Mouse (Mus musculus): ENCODE results near the gene Gm36176. TPM values are rescaled to one million over a fixed set of nuclear protein-coding genes. Genes with fewer than 3 reads are reported as not detected.

Gene Gm36176
- polyA plus RNA-seq, 1 experiment: not detected

- H3K4me3 ChIP-seq (ENCODE audit: insufficient read depth, low read depth, low read length): no peak overlapping the region
- H3K27ac ChIP-seq (ENCODE audit: insufficient read depth, low read depth, low read length): no peak overlapping the region
- TF ChIP-seq CTCF (IDR thresholded peaks at IDR 0.05; ENCODE audit: insufficient read depth, low read depth, low read length) (no peak), POLR2A (IDR thresholded peaks at IDR 0.05; ENCODE audit: insufficient read depth, low read depth, low read length) (no peak)
- H3K4me1 ChIP-seq (ENCODE audit: control insufficient read depth, insufficient read depth, low read length): no peaks in the 10 kb centered on the region
- 59% methylated on average over 4 of the region's 4 CpGs for WGBS
Measured at GRCm38 (mm10) chr10:77819203-77819602, 27.4 kb upstream of the Gm36176 start.

- Histone ChIP-seq H3K4me1 (ENCODE audit: control insufficient read depth, insufficient read depth, low read length) (no peaks in the 10 kb centered on the region), H3K27ac (ENCODE audit: insufficient read depth, low read depth, low read length) (no peak within 1 kb of the TSS), H3K4me3 (ENCODE audit: insufficient read depth, low read depth, low read length) (no peak within 1 kb of the TSS)
- 52% methylated on average over 6 of the region's 6 CpGs for WGBS
- TF ChIP-seq CTCF (IDR thresholded peaks at IDR 0.05; ENCODE audit: insufficient read depth, low read depth, low read length) (no peak), POLR2A (IDR thresholded peaks at IDR 0.05; ENCODE audit: insufficient read depth, low read depth, low read length) (no peak)
Measured at GRCm38 (mm10) chr10:77826951-77827350, 19.7 kb upstream of the Gm36176 start, which contains the start of gene Krtap10-4. Gene Krtap10-4 (minus strand): TSS chr10:77827095.

GRCm38 (mm10) chr10:77835647-77836046 is 11.0 kb upstream of the Gm36176 start, which contains the start of gene Krtap10-10:
Gene Krtap10-10 (plus strand): TSS chr10:77835947.
- Histone ChIP-seq H3K27ac (ENCODE audit: insufficient read depth, low read depth, low read length) (no peak within 1 kb of the TSS), H3K4me1 (ENCODE audit: control insufficient read depth, insufficient read depth, low read length) (no peaks in the 10 kb centered on the region), H3K4me3 (ENCODE audit: insufficient read depth, low read depth, low read length) (no peak within 1 kb of the TSS)
- WGBS: 65% methylated on average over 9 of the region's 9 CpGs
- no peak for TF ChIP-seq POLR2A (IDR thresholded peaks at IDR 0.05; ENCODE audit: insufficient read depth, low read depth, low read length)
- no peak for TF ChIP-seq CTCF (IDR thresholded peaks at IDR 0.05; ENCODE audit: insufficient read depth, low read depth, low read length)

GRCm38 (mm10) chr10:77839006-77839405 is 7.6 kb upstream of the Gm36176 start:
- TF ChIP-seq CTCF (IDR thresholded peaks at IDR 0.05; ENCODE audit: insufficient read depth, low read depth, low read length): no peak
- TF ChIP-seq POLR2A (IDR thresholded peaks at IDR 0.05; ENCODE audit: insufficient read depth, low read depth, low read length): no peak
- WGBS: 76% methylated on average over 6 of the region's 6 CpGs
- Histone ChIP-seq H3K4me1 (ENCODE audit: control insufficient read depth, insufficient read depth, low read length) (no peaks in the 10 kb centered on the region), H3K27ac (ENCODE audit: insufficient read depth, low read depth, low read length) (no peak overlapping the region), H3K4me3 (ENCODE audit: insufficient read depth, low read depth, low read length) (no peak overlapping the region)

GRCm38 (mm10) chr10:77846961-77847360 is 358 bp downstream of the Gm36176 start:
- TF ChIP-seq CTCF (IDR thresholded peaks at IDR 0.05; ENCODE audit: insufficient read depth, low read depth, low read length) (no peak), POLR2A (IDR thresholded peaks at IDR 0.05; ENCODE audit: insufficient read depth, low read depth, low read length) (no peak)
- Histone ChIP-seq H3K27ac (ENCODE audit: insufficient read depth, low read depth, low read length) (no peak overlapping the region), H3K4me3 (ENCODE audit: insufficient read depth, low read depth, low read length) (no peak overlapping the region), H3K4me1 (ENCODE audit: control insufficient read depth, insufficient read depth, low read length) (no peaks in the 10 kb centered on the region)
- 43% methylated on average over 2 of the region's 2 CpGs for WGBS

- TF ChIP-seq CTCF (IDR thresholded peaks at IDR 0.05; ENCODE audit: insufficient read depth, low read depth, low read length): no peak
- TF ChIP-seq POLR2A (IDR thresholded peaks at IDR 0.05; ENCODE audit: insufficient read depth, low read depth, low read length): no peak
- Histone ChIP-seq H3K4me3 (ENCODE audit: insufficient read depth, low read depth, low read length) (no peak overlapping the region), H3K27ac (ENCODE audit: insufficient read depth, low read depth, low read length) (no peak overlapping the region), H3K4me1 (ENCODE audit: control insufficient read depth, insufficient read depth, low read length) (peaks cover 1% of the 10 kb centered on the region; the same call in 1 of the 2 replicates)
- WGBS: 98% methylated on average over 2 of the region's 2 CpGs
Measured at GRCm38 (mm10) chr10:77847538-77847937, 935 bp downstream of the Gm36176 start.

GRCm38 (mm10) chr10:77852559-77852958 is 6.0 kb downstream of the Gm36176 start, which contains the start of gene Gm10318:
Gene Gm10318 (plus strand): TSS chr10:77852859.
- 59% methylated on average over 9 of the region's 9 CpGs for WGBS
- TF ChIP-seq POLR2A (IDR thresholded peaks at IDR 0.05; ENCODE audit: insufficient read depth, low read depth, low read length) (no peak), CTCF (IDR thresholded peaks at IDR 0.05; ENCODE audit: insufficient read depth, low read depth, low read length) (no peak)
- peaks cover 5% of the 10 kb centered on the region; the same call in 1 of the 2 replicates for H3K4me1 ChIP-seq (ENCODE audit: control insufficient read depth, insufficient read depth, low read length)
- H3K27ac ChIP-seq (ENCODE audit: insufficient read depth, low read depth, low read length): no peak within 1 kb of the TSS
- H3K4me3 ChIP-seq (ENCODE audit: insufficient read depth, low read depth, low read length): no peak within 1 kb of the TSS

- 43% methylated on average over 7 of the region's 7 CpGs for WGBS
- no peak for TF ChIP-seq CTCF (IDR thresholded peaks at IDR 0.05; ENCODE audit: insufficient read depth, low read depth, low read length)
- TF ChIP-seq POLR2A (IDR thresholded peaks at IDR 0.05; ENCODE audit: insufficient read depth, low read depth, low read length): no peak
- no peak within 1 kb of the TSS for H3K4me3 ChIP-seq (ENCODE audit: insufficient read depth, low read depth, low read length)
Measured at GRCm38 (mm10) chr10:77861675-77862074, 15.1 kb downstream of the Gm36176 start, which contains the start of gene Gm3285. Gene Gm3285 (plus strand): TSS chr10:77861975.

GRCm38 (mm10) chr10:77864067-77864761 is 17.6 kb downstream of the Gm36176 start:
- TF ChIP-seq CTCF (IDR thresholded peaks at IDR 0.05; ENCODE audit: insufficient read depth, low read depth, low read length): no peak
- no peak for TF ChIP-seq POLR2A (IDR thresholded peaks at IDR 0.05; ENCODE audit: insufficient read depth, low read depth, low read length)
- Histone ChIP-seq H3K4me3 (ENCODE audit: insufficient read depth, low read depth, low read length) (no peak overlapping the region), H3K4me1 (ENCODE audit: control insufficient read depth, insufficient read depth, low read length) (peaks cover 5% of the 10 kb centered on the region), H3K27ac (ENCODE audit: insufficient read depth, low read depth, low read length) (no peak overlapping the region)
- WGBS: 41% methylated on average over 14 of the region's 14 CpGs

More at GRCm38 (mm10) chr10:77861675-77862074, 15.1 kb downstream of the Gm36176 start, which contains the start of gene Gm3285:
- Histone ChIP-seq H3K4me1 (ENCODE audit: control insufficient read depth, insufficient read depth, low read length) (peaks cover 5% of the 10 kb centered on the region), H3K27ac (ENCODE audit: insufficient read depth, low read depth, low read length) (no peak within 1 kb of the TSS)
